Mouse (Mus musculus) ES-Bruce4 (cell line): ENCODE measurements at regions not wholly inside any gene's neighbourhood (a gene's known extent, or its start where the extent isn't known, plus 50 kb on each side); places are given as distances from the start of the nearest gene placed in this dataset.

Source experiments
- H3K27ac ChIP-seq: 2 replicates; pipeline ENCODE4 v1.5.1; 2012; ENCODE audit warnings: low read length, inconsistent platforms; ENCODE audit not compliant: insufficient read depth
- H3K27me3 ChIP-seq: 2 replicates; pipeline ENCODE4 v1.6.1; 2012; ENCODE audit warnings: mild to moderate bottlenecking, low read length, inconsistent platforms; ENCODE audit not compliant: control insufficient read depth, poor library complexity, insufficient read depth, severe bottlenecking
- H3K36me3 ChIP-seq: 2 replicates; pipeline ENCODE4 v1.6.1; 2012; ENCODE audit warnings: inconsistent platforms, mild to moderate bottlenecking, low read length, moderate library complexity; ENCODE audit not compliant: control insufficient read depth, poor library complexity, insufficient read depth, severe bottlenecking
- H3K4me1 ChIP-seq: one replicate; pipeline ENCODE4 v1.8.1; 2011; ENCODE audit warnings: low read length; ENCODE audit not compliant: control insufficient read depth, insufficient read depth
- H3K4me3 ChIP-seq: 2 replicates; pipeline ENCODE4 v1.5.1; 2011; ENCODE audit warnings: low read depth, mild to moderate bottlenecking, low read length
- H3K9ac ChIP-seq: 2 replicates; pipeline ENCODE4 v1.6.1; 2012; ENCODE audit warnings: low read depth, mild to moderate bottlenecking, inconsistent platforms; ENCODE audit not compliant: poor library complexity, severe bottlenecking
- H3K9me3 ChIP-seq: replicated peaks from 2 replicates; pipeline ENCODE4 v1.6.1; 2012; ENCODE audit warnings: mild to moderate bottlenecking, low read length, inconsistent platforms; ENCODE audit not compliant: control insufficient read depth, poor library complexity, insufficient read depth, severe bottlenecking
- CTCF ChIP-seq: IDR thresholded peaks from one replicate; pipeline ENCODE4 v1.8.1; 2011; ENCODE audit warnings: low read depth, low read length
- EP300 ChIP-seq: IDR thresholded peaks from 2 replicates; pipeline ENCODE4 v1.6.1; 2011; ENCODE audit warnings: low read depth, low read length; ENCODE audit not compliant: insufficient read depth
- POLR2A ChIP-seq: IDR thresholded peaks from one replicate; pipeline ENCODE4 v1.8.1; 2011; ENCODE audit warnings: low read length; ENCODE audit not compliant: insufficient read depth

- Histone ChIP-seq H3K9me3 (no peaks in the 10 kb centered on the region), H3K4me3 (no peak overlapping the region), H3K27me3 (no peaks in the 10 kb centered on the region), H3K9ac (no peak overlapping the region), H3K27ac (no peak overlapping the region), H3K4me1 (no peaks in the 10 kb centered on the region), H3K36me3 (no peaks in the 10 kb centered on the region)
- TF ChIP-seq EP300 (no peak), CTCF (no peak), POLR2A (no peak)
Measured at GRCm38 (mm10) chr5:43417259-43417658, 98.1 kb upstream of the C1qtnf7 start.

- H3K4me3 ChIP-seq, result no peak overlapping the region
- H3K9ac ChIP-seq, result no peak overlapping the region
- H3K4me1 ChIP-seq, result no peaks in the 10 kb centered on the region
- no peak overlapping the region for H3K27ac ChIP-seq
- H3K27me3 ChIP-seq, result no peaks in the 10 kb centered on the region
- H3K36me3 ChIP-seq, result no peaks in the 10 kb centered on the region
- TF ChIP-seq CTCF (no peak), POLR2A (no peak), EP300 (no peak)
- H3K9me3 ChIP-seq, result no peaks in the 10 kb centered on the region
Measured at GRCm38 (mm10) chr5:43422815-43423687, 92.3 kb upstream of the C1qtnf7 start.

GRCm38 (mm10) chr5:43424551-43425257, 90.6 kb upstream of the C1qtnf7 start:
- TF ChIP-seq POLR2A (no peak), EP300 (no peak), CTCF (no peak)
- Histone ChIP-seq H3K4me3 (no peak overlapping the region), H3K27ac (no peak overlapping the region), H3K4me1 (no peaks in the 10 kb centered on the region), H3K9me3 (no peaks in the 10 kb centered on the region), H3K27me3 (no peaks in the 10 kb centered on the region), H3K9ac (no peak overlapping the region), H3K36me3 (no peaks in the 10 kb centered on the region)

GRCm38 (mm10) chr5:43433337-43433736, 82.0 kb upstream of the C1qtnf7 start:
- H3K4me1 ChIP-seq, result no peaks in the 10 kb centered on the region
- no peaks in the 10 kb centered on the region for H3K36me3 ChIP-seq
- no peak overlapping the region for H3K9ac ChIP-seq
- no peak overlapping the region for H3K4me3 ChIP-seq
- H3K9me3 ChIP-seq, result peaks cover 2% of the 10 kb centered on the region
- H3K27ac ChIP-seq, result no peak overlapping the region
- no peaks in the 10 kb centered on the region for H3K27me3 ChIP-seq
- TF ChIP-seq CTCF, result no peak
- no peak for TF ChIP-seq EP300
- no peak for TF ChIP-seq POLR2A

GRCm38 (mm10) chr5:43439191-43439590, 76.1 kb upstream of the C1qtnf7 start:
- TF ChIP-seq CTCF, result no peak
- no peak for TF ChIP-seq EP300
- TF ChIP-seq POLR2A, result no peak
- Histone ChIP-seq H3K4me3 (no peak overlapping the region), H3K27ac (no peak overlapping the region), H3K4me1 (no peaks in the 10 kb centered on the region), H3K27me3 (no peaks in the 10 kb centered on the region), H3K36me3 (no peaks in the 10 kb centered on the region), H3K9me3 (peaks cover 2% of the 10 kb centered on the region), H3K9ac (no peak overlapping the region)

- Histone ChIP-seq H3K4me1 (no peaks in the 10 kb centered on the region), H3K27me3 (no peaks in the 10 kb centered on the region), H3K9ac (no peak overlapping the region), H3K36me3 (no peaks in the 10 kb centered on the region), H3K9me3 (no peaks in the 10 kb centered on the region; the same call in 1 of the 2 replicates), H3K4me3 (no peak overlapping the region), H3K27ac (no peak overlapping the region)
- TF ChIP-seq POLR2A, result no peak
- no peak for TF ChIP-seq EP300
Measured at GRCm38 (mm10) chr5:43441306-43441705, 74.0 kb upstream of the C1qtnf7 start.
